Mouse (Mus musculus) cerebellum, adult 9-11 months (tissue): ENCODE data around the gene Matn4.
"Not testable (repeated sequence)": the region's sequence is repeated elsewhere in the genome, so short reads cannot be mapped to it uniquely, and the experiment has no call there.

Source experiments
- DNase-seq: peaks from one replicate; pipeline ENCODE4 v3.0.0; 2022

Gene Matn4

DNA sequence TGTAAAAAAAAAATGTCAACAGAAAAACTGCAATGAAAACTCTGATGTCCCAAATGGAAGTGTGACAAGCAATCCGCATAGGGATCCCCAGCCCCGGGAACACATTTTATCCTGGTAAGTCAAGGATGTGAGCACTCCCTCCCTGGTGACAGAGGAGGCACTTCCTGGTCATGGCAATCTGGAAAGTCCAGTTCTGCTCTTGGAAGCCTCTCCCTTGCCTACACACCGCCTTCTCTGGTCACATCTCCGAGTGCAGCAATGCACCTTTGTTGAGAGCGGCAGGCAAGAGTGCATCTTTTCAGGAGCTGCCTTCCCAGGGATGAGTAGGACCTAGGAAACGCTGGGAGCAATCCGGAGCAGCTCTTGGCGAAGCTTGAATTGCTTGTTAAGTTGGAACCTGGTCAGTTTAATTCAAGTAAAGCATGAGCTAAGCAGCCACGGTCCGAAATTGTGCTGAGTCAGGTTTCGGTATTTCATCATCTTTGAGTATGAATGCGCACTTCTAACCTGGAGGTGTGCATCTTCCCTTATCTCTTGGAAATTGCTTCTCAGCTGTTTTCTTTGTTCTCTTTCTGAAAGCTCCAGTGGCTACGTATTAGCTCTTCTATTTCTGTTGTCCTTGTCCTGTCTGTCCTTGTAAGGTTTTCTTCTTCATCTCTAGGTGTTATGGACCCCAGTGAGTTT is 43.8 kb downstream of the Matn4 start:
- no peak for DNase-seq

DNA sequence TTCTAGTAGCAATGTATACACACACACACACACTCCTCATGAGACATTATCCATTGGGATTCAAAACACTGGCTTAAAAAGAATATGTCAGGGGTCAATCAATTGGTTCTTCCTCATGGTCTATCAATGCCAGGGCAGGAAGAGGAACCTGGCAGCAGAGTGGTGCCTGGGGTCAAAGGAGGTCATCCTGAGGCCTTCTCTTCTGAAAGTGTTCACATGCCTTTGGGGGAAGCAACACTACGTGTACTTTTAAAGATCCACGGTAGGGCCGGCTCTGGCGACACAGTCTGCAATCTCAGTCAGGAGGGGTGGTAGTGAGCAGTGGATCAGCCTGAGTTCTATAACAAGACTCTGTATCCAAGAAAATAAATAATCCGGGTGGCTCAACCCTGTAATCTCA is 45.3 kb downstream of the Matn4 start:
- no peak for DNase-seq

DNA sequence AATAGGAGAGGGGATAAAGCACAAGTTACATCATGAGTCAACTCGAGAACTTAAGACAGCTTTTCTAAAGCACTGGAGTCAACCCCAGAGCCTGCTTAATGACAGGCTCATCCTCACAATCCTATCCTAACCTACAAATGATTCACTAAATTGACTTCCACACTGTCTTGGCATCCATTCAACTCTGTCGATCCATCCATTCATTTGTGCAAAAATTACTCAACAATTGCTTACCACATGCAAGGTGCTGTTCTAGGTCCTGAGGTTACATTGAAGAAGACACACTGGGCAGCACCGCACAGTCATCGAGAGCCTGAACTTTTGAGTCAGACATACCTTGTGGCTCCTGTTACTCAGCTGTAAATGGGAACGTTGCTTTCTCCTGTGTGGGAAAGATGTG is 45.9 kb downstream of the Matn4 start:
- no peak for DNase-seq

DNA sequence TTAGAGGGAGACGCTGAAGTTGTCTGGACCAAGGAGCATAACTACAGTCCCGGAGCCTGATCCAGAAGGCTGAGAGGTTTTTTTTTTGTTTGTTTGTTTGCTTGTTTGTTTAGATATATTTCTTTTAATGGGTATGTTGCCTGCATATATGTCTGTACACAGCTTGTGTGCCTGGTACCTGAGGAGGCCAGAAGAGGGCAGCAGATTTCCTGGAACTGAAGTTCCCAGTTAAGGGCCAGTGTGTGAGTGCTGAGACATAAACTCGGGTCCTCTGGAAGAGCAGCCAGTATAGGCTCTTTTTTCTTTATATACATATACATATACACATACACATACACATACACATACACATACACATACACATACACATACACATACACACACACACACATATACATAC is 46.6 kb downstream of the Matn4 start:
- no peak for DNase-seq

DNA sequence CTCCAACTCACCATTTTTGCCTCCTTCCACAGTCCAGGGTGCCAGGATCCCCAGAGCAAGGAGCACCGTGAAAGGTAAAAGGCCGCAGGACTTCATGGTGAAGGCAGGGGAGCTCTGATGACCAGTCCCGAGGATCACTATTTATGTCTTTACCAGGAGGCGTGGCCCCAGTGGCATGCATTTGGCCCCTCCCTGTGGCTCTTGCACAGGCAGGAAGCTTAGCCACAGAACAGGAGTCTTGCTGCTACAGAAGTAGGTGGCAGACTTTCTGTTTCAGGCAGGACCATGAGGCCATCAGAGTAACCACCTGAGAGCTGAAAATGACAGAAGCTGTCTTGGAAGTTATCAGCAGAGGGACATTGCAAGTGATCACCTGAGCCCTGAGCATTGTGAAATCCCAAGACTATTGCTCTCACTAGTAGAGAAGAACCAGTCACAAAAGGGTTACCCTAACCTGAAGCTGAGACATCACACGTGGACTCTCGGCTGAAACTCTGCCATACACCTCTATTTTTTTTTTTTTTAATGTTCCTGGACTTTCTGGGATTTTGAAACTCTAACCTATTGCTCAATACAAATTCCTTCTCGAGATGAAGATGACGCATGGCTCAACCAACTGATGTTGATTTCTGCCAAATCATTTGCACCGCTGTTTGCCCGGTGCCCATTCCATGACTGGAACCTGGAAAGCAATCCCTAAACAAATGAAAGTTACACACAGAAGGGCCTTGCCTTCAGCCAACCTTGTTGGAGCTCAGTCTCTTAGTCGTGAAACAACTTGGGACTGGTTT is 48.6 kb downstream of the Matn4 start:
- DNase-seq, result no peak

DNA sequence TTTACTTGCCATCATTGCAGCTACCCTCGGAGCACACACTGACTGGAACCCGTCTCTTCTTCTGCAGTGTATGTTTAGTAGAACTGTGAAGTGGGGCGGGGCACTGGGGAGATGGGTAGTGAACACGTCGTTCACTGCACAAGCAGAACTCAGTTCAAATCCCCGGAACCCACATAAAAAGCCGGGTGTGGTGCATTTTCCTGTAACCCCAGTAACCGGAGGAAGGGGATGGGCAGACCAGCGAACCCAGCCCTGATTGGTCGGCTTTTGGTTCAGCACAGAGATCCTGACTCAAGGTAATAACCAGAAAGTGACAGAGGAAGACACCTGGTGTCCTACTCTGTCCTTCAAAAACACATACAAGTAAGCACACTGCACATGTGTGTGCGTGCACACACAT is 51.6 kb downstream of the Matn4 start:
- DNase-seq, result no peak

DNA sequence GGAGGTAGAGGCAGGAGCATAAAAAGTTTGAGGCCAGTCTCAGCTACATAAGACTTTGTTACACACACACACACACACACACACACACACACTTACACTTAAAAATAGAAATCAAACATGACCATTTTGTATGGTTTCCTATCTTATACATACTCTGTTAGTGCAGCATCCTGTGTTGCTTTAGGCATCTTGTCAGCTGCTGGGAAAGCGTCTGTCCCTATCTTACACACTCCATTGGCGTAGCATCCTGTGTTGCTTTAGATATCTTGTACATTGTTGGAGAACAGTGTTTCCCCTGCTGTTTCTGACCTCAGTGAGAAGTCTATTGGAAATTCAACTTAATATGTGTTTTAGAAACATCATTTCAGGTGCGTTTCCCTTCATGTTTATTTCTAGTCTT is 52.3 kb downstream of the Matn4 start:
- DNase-seq, result no peak

DNA sequence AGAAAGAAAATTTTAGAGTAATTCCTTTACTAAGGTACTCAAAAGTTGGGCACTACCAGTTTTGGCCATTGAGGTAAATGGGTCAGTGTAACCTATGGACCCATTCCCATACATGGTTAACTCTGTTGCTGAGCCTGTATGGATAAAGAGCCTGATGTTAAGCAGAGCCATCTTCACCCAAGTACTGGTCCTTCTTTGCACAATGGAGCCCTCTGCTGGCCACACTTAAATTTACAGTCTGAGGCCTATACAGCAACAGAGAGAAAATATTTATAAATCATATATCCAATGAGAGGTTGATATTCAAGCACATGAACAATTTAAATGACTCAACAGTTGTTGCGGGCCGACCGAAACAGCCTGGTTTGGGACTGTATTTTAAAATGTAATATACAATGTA is 56.0 kb downstream of the Matn4 start:
- DNase-seq, result no peak

DNA sequence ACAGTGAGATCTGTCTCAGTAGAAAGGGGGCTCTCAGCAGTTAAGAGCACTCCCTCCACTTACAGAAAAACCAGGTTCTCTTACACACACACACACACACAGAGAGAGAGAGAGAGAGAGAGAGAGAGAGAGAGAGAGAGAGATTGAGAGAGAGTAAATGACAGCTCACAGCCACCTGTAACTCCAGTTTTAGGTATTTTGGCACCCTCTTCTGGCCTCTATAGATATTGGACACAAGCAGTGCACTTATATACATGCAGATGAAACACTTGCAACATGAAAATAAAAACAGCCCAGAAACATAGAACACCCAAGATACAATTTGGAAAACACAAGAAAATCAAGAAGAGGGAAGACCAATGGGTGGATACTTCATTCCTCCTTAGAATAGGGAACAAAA is 57.3 kb downstream of the Matn4 start:
- DNase-seq, result not testable (repeated sequence)

DNA sequence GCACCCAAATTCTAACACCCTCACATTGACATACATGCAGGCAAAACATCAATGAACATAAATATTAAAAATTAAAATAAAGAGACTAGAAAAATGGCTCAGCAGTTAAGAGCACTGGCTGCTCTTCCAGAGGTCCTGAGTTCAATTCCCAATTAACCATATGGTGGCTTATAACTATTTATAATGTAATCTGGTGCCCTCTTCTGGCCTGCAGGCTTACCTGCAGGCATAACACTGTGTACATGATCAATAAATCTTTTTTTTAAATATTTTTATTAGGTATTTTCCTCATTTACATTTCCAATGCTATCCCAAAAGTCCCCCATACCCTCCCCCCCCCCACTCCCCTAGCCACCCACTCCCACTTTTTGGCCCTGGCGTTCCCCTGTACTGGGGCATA is 61.2 kb downstream of the Matn4 start:
- not testable (repeated sequence) for DNase-seq
